ENCODE assay signal across 9 mouse cellular contexts in genomic region chr3:90668846-90669245, GRCm38 (mm10). TPM values are rescaled to one million over a fixed set of nuclear protein-coding genes. Genes with fewer than 3 reads are reported as not detected.
DNase-seq lines count a peak whose midpoint lies in the region; ATAC-seq and TF ChIP-seq lines count a peak whose summit lies in the region.
"Had no signal": no experiment of that assay in that cellular context is flagged by ENCODE, and none has a peak within 500 bp of the region (broad histone marks: within the 10 kb centered on the region; RNA-seq: fewer than 3 reads in every experiment).

Gene S100a8 (plus strand): TSS chr3:90668978.

- TF ChIP-seq EP300 in lung, postnatal 0 days (IDR thresholded peaks at IDR 0.05) = no peak

- H3K27ac ChIP-seq in intestine, embryonic 14.5 days (ENCODE audit: low read depth) = no peak within 1 kb of the TSS
- no peak within 1 kb of the TSS for H3K27ac ChIP-seq in intestine, postnatal 0 days (ENCODE audit: low read depth, low read length)
- no peak within 1 kb of the TSS for H3K27ac ChIP-seq in lung, postnatal 0 days (ENCODE audit: low read length)
- no peak within 1 kb of the TSS for H3K27ac ChIP-seq in midbrain, embryonic 15.5 days
- H3K27ac ChIP-seq: hindbrain, embryonic 15.5 days had no signal

- H3K36me3 ChIP-seq in intestine, embryonic 14.5 days (ENCODE audit: control insufficient read depth, insufficient read depth, low read length) = no peaks in the 10 kb centered on the region
- no peaks in the 10 kb centered on the region for H3K36me3 ChIP-seq in intestine, postnatal 0 days (ENCODE audit: control insufficient read depth, insufficient read depth)
- H3K36me3 ChIP-seq in lung, postnatal 0 days (ENCODE audit: insufficient read depth, low read length) = no peaks in the 10 kb centered on the region
- H3K36me3 ChIP-seq in midbrain, embryonic 15.5 days (replicated peaks) = no peaks in the 10 kb centered on the region
- H3K36me3 ChIP-seq: hindbrain, embryonic 15.5 days had no signal

- TF ChIP-seq CTCF in intestine, postnatal 0 days (IDR thresholded peaks at IDR 0.05; ENCODE audit: low read depth) = no peak
- no peak for TF ChIP-seq CTCF in lung, postnatal 0 days (IDR thresholded peaks at IDR 0.05)

- H3K4me3 ChIP-seq in intestine, embryonic 14.5 days (ENCODE audit: low read depth, low read length) = no peak within 1 kb of the TSS
- no peak within 1 kb of the TSS for H3K4me3 ChIP-seq in intestine, postnatal 0 days (ENCODE audit: low read depth, low read length)
- H3K4me3 ChIP-seq in lung, postnatal 0 days (ENCODE audit: low read depth, low read length) = no peak within 1 kb of the TSS
- no peak within 1 kb of the TSS for H3K4me3 ChIP-seq in midbrain, embryonic 15.5 days
- H3K4me3 ChIP-seq: hindbrain, embryonic 15.5 days had no signal

- no peak for ATAC-seq in intestine, embryonic 14.5 days (replicated peaks; ENCODE audit: low FRiP score, low TSS enrichment, low read depth)
- no peak for ATAC-seq in intestine, postnatal 0 days
- ATAC-seq in lung, postnatal 0 days = peak; percentile 63
- ATAC-seq in midbrain, embryonic 15.5 days (replicated peaks) = no peak

- DNase-seq in intestine, embryonic 14.5 days (ENCODE audit: low spot score) = no peak
- peak; percentile 96 for DNase-seq in adipocyte (ENCODE audit: low spot score)
- peak; percentile 7 for DNase-seq in gastrocnemius, postnatal 14 days
- peak; percentile 69 for DNase-seq in lung, postnatal 0 days (ENCODE audit: low spot score)
- DNase-seq in urinary bladder, postnatal 25 days (ENCODE audit: low spot score) = no peak
- no peak for DNase-seq in embryo, embryonic 9.5 days (ENCODE audit: extremely low spot score)

- intact Hi-C loops in gastrocnemius, postnatal 14 days (cut with DNase I; ENCODE audit: low total_unique reads) = loop anchor here (5.0 kb wide), 1 partner anchor 38 kb away; no protein-coding TSS in a partner anchor

- H3K4me2 ChIP-seq in intestine, embryonic 14.5 days (ENCODE audit: low read length) = no peak within 1 kb of the TSS
- no peak within 1 kb of the TSS for H3K4me2 ChIP-seq in intestine, postnatal 0 days (replicated peaks; ENCODE audit: low read depth)
- H3K4me2 ChIP-seq in lung, postnatal 0 days (replicated peaks; ENCODE audit: low read depth, low read length) = no peak within 1 kb of the TSS
- H3K4me2 ChIP-seq in midbrain, embryonic 15.5 days = no peak within 1 kb of the TSS
- H3K4me2 ChIP-seq: hindbrain, embryonic 15.5 days had no signal

- H3K27me3 ChIP-seq in intestine, embryonic 14.5 days (replicated peaks; ENCODE audit: control insufficient read depth, insufficient read depth, low read length) = no peaks in the 10 kb centered on the region
- H3K27me3 ChIP-seq in intestine, postnatal 0 days (replicated peaks; ENCODE audit: control insufficient read depth, insufficient read depth, low read length) = no peaks in the 10 kb centered on the region
- no peaks in the 10 kb centered on the region for H3K27me3 ChIP-seq in lung, postnatal 0 days (replicated peaks; ENCODE audit: insufficient read depth, low read length)
- H3K27me3 ChIP-seq in midbrain, embryonic 15.5 days (replicated peaks) = no peaks in the 10 kb centered on the region
- H3K27me3 ChIP-seq: hindbrain, embryonic 15.5 days had no signal

- H3K9me3 ChIP-seq in intestine, embryonic 14.5 days (ENCODE audit: control insufficient read depth, low read length) = no peaks in the 10 kb centered on the region
- H3K9me3 ChIP-seq in intestine, postnatal 0 days (ENCODE audit: control insufficient read depth) = no peaks in the 10 kb centered on the region; the same call in 1 of the 2 replicates
- H3K9me3 ChIP-seq in lung, postnatal 0 days (ENCODE audit: low read length) = no peaks in the 10 kb centered on the region
- H3K9me3 ChIP-seq in midbrain, embryonic 15.5 days = no peaks in the 10 kb centered on the region
- H3K9me3 ChIP-seq: hindbrain, embryonic 15.5 days had no signal

- no peaks in the 10 kb centered on the region for H3K4me1 ChIP-seq in intestine, embryonic 14.5 days (replicated peaks; ENCODE audit: control insufficient read depth, insufficient read depth, low read length)
- no peaks in the 10 kb centered on the region for H3K4me1 ChIP-seq in intestine, postnatal 0 days (replicated peaks; ENCODE audit: control insufficient read depth, insufficient read depth, low read length)
- no peaks in the 10 kb centered on the region for H3K4me1 ChIP-seq in lung, postnatal 0 days (ENCODE audit: insufficient read depth, low read depth, low read length)
- no peaks in the 10 kb centered on the region for H3K4me1 ChIP-seq in midbrain, embryonic 15.5 days
- H3K4me1 ChIP-seq: hindbrain, embryonic 15.5 days had no signal

- no peak within 1 kb of the TSS for H3K9ac ChIP-seq in intestine, embryonic 14.5 days (ENCODE audit: low read length)
- H3K9ac ChIP-seq in intestine, postnatal 0 days (ENCODE audit: low read depth, low read length) = no peak within 1 kb of the TSS
- H3K9ac ChIP-seq in lung, postnatal 0 days (replicated peaks; ENCODE audit: low read depth) = no peak within 1 kb of the TSS
- H3K9ac ChIP-seq in midbrain, embryonic 15.5 days = no peak within 1 kb of the TSS
- H3K9ac ChIP-seq: hindbrain, embryonic 15.5 days had no signal

- 73% methylated on average over 8 of the region's 8 CpGs for WGBS in intestine, embryonic 14.5 days
- 58% methylated on average over 8 of the region's 8 CpGs for WGBS in intestine, postnatal 0 days
- 41% methylated on average over 8 of the region's 8 CpGs for WGBS in lung, postnatal 0 days
- 66% methylated on average over 8 of the region's 8 CpGs for WGBS in midbrain, embryonic 15.5 days

RNA-seq across cellular contexts. Expression of gene S100a8, which starts in this region (rescaled TPM):
- polyA plus RNA-seq in intestine, embryonic 14.5 days (2014; fragmentation: Nextera tagmentation; extraction: Ambion mirVana) = 2.3 and 14.3 TPM in 2 replicates
- polyA plus RNA-seq in intestine, postnatal 0 days (2015; fragmentation: Nextera tagmentation; extraction: Ambion mirVana) = 2.7 and 4.6 TPM in 2 replicates
- total RNA-seq in gastrocnemius, postnatal 14 days (2021) = under 1 TPM in 1 of 2 experiments, not detected in 1; 0.71 TPM
- polyA plus RNA-seq in lung, postnatal 0 days (2015; fragmentation: Nextera tagmentation; extraction: Ambion mirVana) = 332 and 333 TPM in 2 replicates
- 1.7 and 14.5 TPM in 2 replicates for polyA plus RNA-seq in midbrain, embryonic 15.5 days (2015; fragmentation: Nextera tagmentation; extraction: Ambion mirVana)

Comparison
In these comparisons a context has a peak if more than half of its experiments do, and no peak if none do; other contexts are left out.
1. RNA of gene S100a8 (polyA plus RNA-seq): 332 to 333 TPM in lung, postnatal 0 days; 2.3 to 14.3 TPM in intestine, embryonic 14.5 days, 2.7 to 4.6 TPM in intestine, postnatal 0 days and 1.7 to 14.5 TPM in midbrain, embryonic 15.5 days; every median in the first group is over 10 times any median in the second.
2. Peak in DNase-seq in gastrocnemius, postnatal 14 days; RNA of the gene not detected or under 1 TPM.
3. DNase-seq: peak in adipocyte (single experiment) and lung, postnatal 0 days (single experiment); none in intestine, embryonic 14.5 days (single experiment), urinary bladder, postnatal 25 days (single experiment) and embryo, embryonic 9.5 days (single experiment).